Mouse (Mus musculus): Measurements from ENCODE around the gene Anxa1. TPM values are rescaled to one million over a fixed set of nuclear protein-coding genes. Genes with fewer than 3 reads are reported as not detected.

Anxa1 gene
- total and polyA plus RNA-seq, 2 experiments from 2014 or later, result 9.7 to 18.6 TPM

- Histone ChIP-seq H3K36me3 (ENCODE audit: insufficient read depth, low read length) (no peaks in the 10 kb centered on the region), H3K4me2 (ENCODE audit: low read depth, low read length, poor library complexity, severe bottlenecking) (no peak overlapping the region), H3K9ac (replicated peaks; ENCODE audit: low read length, poor library complexity, severe bottlenecking) (no peak overlapping the region), H3K27me3 (ENCODE audit: insufficient read depth, low read length) (no peaks in the 10 kb centered on the region), H3K27ac (ENCODE audit: low read depth, low read length) (no peak overlapping the region), H3K9me3 (ENCODE audit: low read length) (no peaks in the 10 kb centered on the region), H3K4me3 (ENCODE audit: low read depth, low read length) (no peak overlapping the region), H3K4me1 (ENCODE audit: insufficient read depth, low read length) (no peaks in the 10 kb centered on the region)
- ATAC-seq (ENCODE audit: low FRiP score) (no peak), DNase-seq (ENCODE audit: low spot score) (no peak)
- WGBS, result 89% methylated on average over 6 of the region's 6 CpGs
- no peak for TF ChIP-seq CTCF (IDR thresholded peaks at IDR 0.05)
Measured at GRCm38 (mm10) chr19:20388276-20388675, 2.5 kb downstream of the Anxa1 start.

DNA sequence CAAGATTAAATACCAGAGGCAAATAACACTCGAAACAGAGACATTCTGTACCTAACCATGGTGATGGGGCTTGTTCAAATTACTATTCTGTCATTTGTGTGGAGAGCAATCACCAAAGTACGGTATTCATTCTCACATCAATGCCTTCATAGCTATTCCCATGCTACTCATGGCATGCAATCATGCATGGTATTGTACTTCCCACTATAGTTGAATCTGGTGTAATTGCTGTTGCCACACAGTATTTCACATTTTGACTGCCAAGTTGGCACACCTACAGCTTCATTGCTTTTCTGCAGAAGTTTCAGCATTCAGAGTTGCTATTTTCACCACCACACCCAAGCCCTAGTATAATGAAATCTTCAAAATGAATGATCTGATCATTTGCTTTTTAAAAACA is 4.4 kb downstream of the Anxa1 start:
- ATAC-seq (ENCODE audit: low FRiP score) (no peak), DNase-seq (ENCODE audit: low spot score) (no peak)
- H3K36me3 ChIP-seq (ENCODE audit: insufficient read depth, low read length), result no peaks in the 10 kb centered on the region
- H3K4me3 ChIP-seq (ENCODE audit: low read depth, low read length), result no peak overlapping the region
- 68% methylated on average over 2 of the region's 2 CpGs for WGBS
- no peak overlapping the region for H3K27ac ChIP-seq (ENCODE audit: low read depth, low read length)
- H3K27me3 ChIP-seq (ENCODE audit: insufficient read depth, low read length), result no peaks in the 10 kb centered on the region
- no peaks in the 10 kb centered on the region for H3K4me1 ChIP-seq (ENCODE audit: insufficient read depth, low read length)
- no peak overlapping the region for H3K9ac ChIP-seq (replicated peaks; ENCODE audit: low read length, poor library complexity, severe bottlenecking)
- H3K9me3 ChIP-seq (ENCODE audit: low read length), result no peaks in the 10 kb centered on the region
- H3K4me2 ChIP-seq (ENCODE audit: low read depth, low read length, poor library complexity, severe bottlenecking), result no peak overlapping the region
- no peak for TF ChIP-seq CTCF (IDR thresholded peaks at IDR 0.05)

- ATAC-seq (ENCODE audit: low FRiP score) (no peak), DNase-seq (ENCODE audit: low spot score) (no peak)
- Histone ChIP-seq H3K27me3 (ENCODE audit: insufficient read depth, low read length) (no peaks in the 10 kb centered on the region), H3K36me3 (ENCODE audit: insufficient read depth, low read length) (no peaks in the 10 kb centered on the region), H3K4me1 (ENCODE audit: insufficient read depth, low read length) (no peaks in the 10 kb centered on the region), H3K4me3 (ENCODE audit: low read depth, low read length) (no peak overlapping the region), H3K4me2 (ENCODE audit: low read depth, low read length, poor library complexity, severe bottlenecking) (no peak overlapping the region), H3K27ac (ENCODE audit: low read depth, low read length) (no peak overlapping the region), H3K9me3 (ENCODE audit: low read length) (no peaks in the 10 kb centered on the region), H3K9ac (replicated peaks; ENCODE audit: low read length, poor library complexity, severe bottlenecking) (no peak overlapping the region)
- 72% methylated on average over 6 of the region's 6 CpGs for WGBS
- TF ChIP-seq CTCF (IDR thresholded peaks at IDR 0.05), result no peak
Measured at GRCm38 (mm10) chr19:20385645-20386044, 5.1 kb downstream of the Anxa1 start.

- Histone ChIP-seq H3K27me3 (ENCODE audit: insufficient read depth, low read length) (no peaks in the 10 kb centered on the region), H3K36me3 (ENCODE audit: insufficient read depth, low read length) (no peaks in the 10 kb centered on the region), H3K4me2 (ENCODE audit: low read depth, low read length, poor library complexity, severe bottlenecking) (no peak overlapping the region), H3K27ac (ENCODE audit: low read depth, low read length) (no peak overlapping the region), H3K4me1 (ENCODE audit: insufficient read depth, low read length) (no peaks in the 10 kb centered on the region), H3K9ac (replicated peaks; ENCODE audit: low read length, poor library complexity, severe bottlenecking) (no peak overlapping the region), H3K9me3 (ENCODE audit: low read length) (no peaks in the 10 kb centered on the region), H3K4me3 (ENCODE audit: low read depth, low read length) (no peak overlapping the region)
- no peak for TF ChIP-seq CTCF (IDR thresholded peaks at IDR 0.05)
- 56% methylated on average over 2 of the region's 2 CpGs for WGBS
- DNase-seq (ENCODE audit: low spot score), result no peak
- no peak for ATAC-seq (ENCODE audit: low FRiP score)
Measured at GRCm38 (mm10) chr19:20381207-20381752, 9.5 kb downstream of the Anxa1 start.

DNA sequence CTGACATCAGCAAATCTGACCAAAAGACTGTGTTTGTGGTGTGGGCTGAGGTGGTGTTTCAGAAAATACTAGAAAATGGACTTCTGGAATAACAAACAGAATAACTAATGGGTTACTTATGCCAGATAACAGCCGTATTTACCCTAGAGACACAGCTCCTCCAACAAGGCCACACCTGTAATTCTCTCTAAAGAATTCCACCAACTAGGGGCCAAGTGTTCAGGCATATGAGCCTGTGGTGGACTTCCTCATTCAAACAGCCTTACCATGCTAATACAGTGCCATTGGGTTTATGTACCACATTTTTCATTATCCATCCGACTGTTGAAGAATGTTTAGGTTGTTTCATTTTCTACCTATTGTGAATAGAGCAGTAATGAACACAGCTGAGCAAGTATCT is 20.6 kb downstream of the Anxa1 start:
- Histone ChIP-seq H3K9me3 (ENCODE audit: low read length) (no peaks in the 10 kb centered on the region), H3K4me3 (ENCODE audit: low read depth, low read length) (no peak overlapping the region), H3K4me1 (ENCODE audit: insufficient read depth, low read length) (no peaks in the 10 kb centered on the region), H3K36me3 (ENCODE audit: insufficient read depth, low read length) (no peaks in the 10 kb centered on the region), H3K27ac (ENCODE audit: low read depth, low read length) (no peak overlapping the region), H3K27me3 (ENCODE audit: insufficient read depth, low read length) (no peaks in the 10 kb centered on the region), H3K4me2 (ENCODE audit: low read depth, low read length, poor library complexity, severe bottlenecking) (no peak overlapping the region), H3K9ac (replicated peaks; ENCODE audit: low read length, poor library complexity, severe bottlenecking) (no peak overlapping the region)
- TF ChIP-seq CTCF (IDR thresholded peaks at IDR 0.05), result no peak
- ATAC-seq (ENCODE audit: low FRiP score) (no peak), DNase-seq (ENCODE audit: low spot score) (no peak)
- WGBS, result 96% methylated on average over 2 of the region's 2 CpGs

- no peak overlapping the region for H3K4me2 ChIP-seq (ENCODE audit: low read depth, low read length, poor library complexity, severe bottlenecking)
- 89% methylated on average over 5 of the region's 5 CpGs for whole genome bisulfite sequencing
- H3K4me3 ChIP-seq (ENCODE audit: low read depth, low read length), result no peak overlapping the region
- no peaks in the 10 kb centered on the region for H3K9me3 ChIP-seq (ENCODE audit: low read length)
- ATAC-seq (ENCODE audit: low FRiP score) (no peak), DNase-seq (ENCODE audit: low spot score) (no peak)
- TF ChIP-seq CTCF (IDR thresholded peaks at IDR 0.05), result no peak
- no peaks in the 10 kb centered on the region for H3K27me3 ChIP-seq (ENCODE audit: insufficient read depth, low read length)
- no peaks in the 10 kb centered on the region for H3K36me3 ChIP-seq (ENCODE audit: insufficient read depth, low read length)
- no peaks in the 10 kb centered on the region for H3K4me1 ChIP-seq (ENCODE audit: insufficient read depth, low read length)
- H3K9ac ChIP-seq (replicated peaks; ENCODE audit: low read length, poor library complexity, severe bottlenecking), result no peak overlapping the region
- H3K27ac ChIP-seq (ENCODE audit: low read depth, low read length), result no peak overlapping the region
Measured at GRCm38 (mm10) chr19:20366571-20366970, 24.2 kb downstream of the Anxa1 start.

Data from midbrain, postnatal 0 days (tissue).